Mouse (Mus musculus): ENCODE measurements at regions not wholly inside any gene's neighbourhood (a gene's known extent, or its start where the extent isn't known, plus 50 kb on each side); places are given as distances from the start of the nearest gene placed in this dataset.
A peak's percentile ranks its signal among the peaks of the same experiment; 100 is the strongest.
"Not testable (repeated sequence)": the region's sequence is repeated elsewhere in the genome, so short reads cannot be mapped to it uniquely, and the experiment has no call there.

DNA sequence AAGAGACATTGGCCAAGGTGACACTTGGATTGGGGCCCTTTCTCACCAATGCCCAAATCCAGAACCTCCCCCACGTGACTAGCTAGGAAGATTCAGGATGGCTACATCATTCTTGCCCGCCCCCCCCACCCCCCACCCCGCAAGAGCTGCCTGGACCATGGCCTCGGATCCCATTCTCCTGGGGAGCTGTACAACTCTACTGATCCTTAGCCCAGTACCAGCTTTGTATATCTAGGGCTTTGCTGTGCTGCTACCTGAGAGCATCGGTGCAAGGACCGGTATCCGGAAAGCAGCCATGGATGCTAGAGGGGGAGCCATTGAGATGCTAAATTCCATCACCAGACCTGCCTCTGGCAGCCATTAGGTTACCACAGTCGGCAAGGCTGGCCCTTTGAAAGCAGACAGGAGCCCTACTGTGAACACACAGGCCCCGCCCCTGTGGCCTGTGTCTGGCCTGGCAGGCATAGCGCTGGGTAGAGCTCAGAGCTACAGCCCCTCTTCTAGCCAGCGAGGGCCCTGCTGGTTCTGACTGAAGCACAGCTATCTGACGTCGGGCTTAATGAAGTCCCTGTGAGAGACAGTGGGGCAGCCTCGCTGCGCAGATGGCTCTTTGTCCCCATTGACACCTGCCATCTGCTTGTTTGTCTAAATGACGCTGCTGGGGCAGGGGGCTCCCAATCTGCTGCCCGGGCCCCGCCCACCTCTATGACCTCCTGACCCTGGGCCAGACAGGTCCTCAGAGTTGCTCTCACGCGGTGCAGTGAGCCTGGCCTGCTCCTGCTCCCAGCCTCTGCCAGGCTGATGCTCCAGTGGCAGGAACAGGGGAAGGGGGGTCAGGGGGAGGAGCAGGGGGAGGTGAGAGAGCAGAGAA lies 128.9 kb downstream of the Dll1 start:
- no peak for DNase-seq (ENCODE audit: low spot score in 2 of 2)

DNA sequence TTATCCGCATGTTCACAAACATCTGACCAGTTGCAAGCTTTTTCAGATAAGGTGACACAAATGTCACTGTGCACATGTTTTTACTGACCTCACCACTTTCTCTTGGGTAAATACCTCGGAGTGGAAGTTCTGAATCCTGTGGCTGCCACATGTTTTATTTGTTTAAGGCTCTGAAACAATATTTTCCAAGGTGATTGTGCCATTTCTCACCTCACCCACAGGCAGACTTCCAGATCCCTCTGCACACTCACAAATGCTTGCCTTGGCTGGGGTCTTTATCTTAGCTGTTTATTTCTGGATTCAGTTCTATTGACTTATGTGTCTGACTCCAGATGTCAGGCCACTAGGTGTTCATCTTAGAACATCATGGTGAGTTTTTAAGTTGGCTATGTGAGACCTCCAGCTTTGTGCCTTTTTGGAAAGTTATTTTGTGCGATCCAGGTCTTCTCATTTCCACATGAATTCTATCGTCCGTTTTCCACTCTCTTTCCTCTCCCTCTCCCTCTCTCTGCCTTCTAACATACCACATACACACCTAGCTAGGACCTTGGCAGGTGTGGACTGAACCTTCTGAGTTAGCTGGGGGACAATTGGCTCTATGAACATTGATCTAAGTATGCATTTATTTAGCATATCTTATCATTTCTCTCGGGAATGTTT lies 133.6 kb downstream of the Dll1 start:
- no peak for DNase-seq (ENCODE audit: low spot score in 2 of 2)

GRCm38 (mm10) chr17:15242356-15242755 lies 134.3 kb downstream of the Dll1 start:
- no peak for DNase-seq (ENCODE audit: low spot score in 2 of 2)

GRCm38 (mm10) chr17:15241491-15241890 lies 135.2 kb downstream of the Dll1 start:
- DNase-seq (ENCODE audit: low spot score in 2 of 2), result no peak

- not testable (repeated sequence) for DNase-seq (ENCODE audit: low spot score in 2 of 2)
Measured at GRCm38 (mm10) chr17:15240641-15241040, 136.0 kb downstream of the Dll1 start.

DNA sequence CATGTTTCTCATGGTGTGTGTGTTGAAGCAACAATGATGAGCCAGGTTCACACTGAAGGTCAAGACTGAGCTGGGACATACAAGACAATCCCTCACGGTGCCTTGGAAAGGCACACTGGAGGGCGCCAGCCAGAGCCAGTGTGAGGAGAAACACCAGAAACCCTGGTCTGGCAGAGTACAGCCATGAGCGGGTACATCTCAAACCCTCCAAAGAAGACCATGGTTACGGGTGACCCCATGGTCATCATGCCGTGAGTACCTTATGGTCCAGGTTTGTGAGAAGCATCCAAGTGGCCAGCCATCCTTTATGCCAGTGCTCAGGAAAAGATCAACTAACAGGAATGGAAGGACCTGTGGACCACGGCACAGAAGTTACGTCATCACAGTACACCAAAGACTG lies 136.7 kb downstream of the Dll1 start:
- DNase-seq (ENCODE audit: low spot score in 2 of 2), result no peak

- no peak for DNase-seq (ENCODE audit: low spot score in 2 of 2)
Measured at GRCm38 (mm10) chr17:15235041-15235440, 141.6 kb downstream of the Dll1 start.

GRCm38 (mm10) chr17:15231175-15231574 lies 145.5 kb downstream of the Dll1 start:
- no peak for DNase-seq (ENCODE audit: low spot score in 2 of 2)

DNA sequence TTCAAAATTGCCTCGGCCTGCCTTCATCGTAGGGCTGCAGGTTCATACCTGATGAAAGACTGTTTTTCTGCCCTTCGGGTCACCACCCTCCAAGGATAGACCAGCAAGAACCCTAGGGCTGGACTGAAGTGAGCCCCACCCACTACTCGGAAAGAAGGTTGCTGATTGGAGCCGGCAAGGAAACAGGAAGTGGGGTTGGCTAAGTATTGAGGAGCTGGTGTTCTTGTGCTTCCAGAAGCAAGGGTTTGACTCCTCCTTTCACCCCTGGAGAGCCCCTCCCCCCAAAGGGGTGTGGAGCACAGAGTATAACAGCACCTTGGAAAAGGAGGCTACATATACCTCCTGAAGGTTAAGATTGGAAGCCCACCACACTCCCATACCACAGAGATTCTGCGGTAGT lies 147.5 kb downstream of the Dll1 start:
- no peak for DNase-seq (ENCODE audit: low spot score in 2 of 2)

GRCm38 (mm10) chr17:15228077-15228476 lies 148.6 kb downstream of the Dll1 start:
- no peak for DNase-seq (ENCODE audit: low spot score in 2 of 2)

GRCm38 (mm10) chr17:15223826-15224225 lies 152.8 kb downstream of the Dll1 start:
- peak; percentile 45 to 58 for DNase-seq (ENCODE audit: low spot score in 2 of 2)

DNA sequence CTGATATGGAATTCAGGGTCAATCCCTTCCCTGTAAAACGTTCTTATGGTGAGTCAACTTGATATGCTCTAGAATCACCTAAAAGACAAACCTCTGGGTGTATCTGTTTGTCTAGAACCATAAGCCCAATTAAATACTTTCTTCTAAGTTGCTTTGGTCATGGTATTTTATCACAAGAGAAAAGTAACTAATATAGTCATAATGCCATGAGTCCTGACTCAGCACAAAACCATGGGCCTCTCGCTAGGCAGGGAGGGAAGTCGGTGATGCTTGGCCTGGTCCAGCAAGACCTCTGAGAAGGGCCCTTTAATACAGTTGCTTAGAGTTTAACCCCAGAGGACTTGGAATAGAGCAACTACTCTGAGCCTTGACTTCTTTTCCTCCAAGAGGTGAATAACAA lies 153.7 kb downstream of the Dll1 start:
- DNase-seq (ENCODE audit: low spot score in 2 of 2), result no peak

GRCm38 (mm10) chr17:15214157-15214685 lies 162.5 kb downstream of the Dll1 start:
- no peak for DNase-seq (ENCODE audit: low spot score in 2 of 2)

DNA sequence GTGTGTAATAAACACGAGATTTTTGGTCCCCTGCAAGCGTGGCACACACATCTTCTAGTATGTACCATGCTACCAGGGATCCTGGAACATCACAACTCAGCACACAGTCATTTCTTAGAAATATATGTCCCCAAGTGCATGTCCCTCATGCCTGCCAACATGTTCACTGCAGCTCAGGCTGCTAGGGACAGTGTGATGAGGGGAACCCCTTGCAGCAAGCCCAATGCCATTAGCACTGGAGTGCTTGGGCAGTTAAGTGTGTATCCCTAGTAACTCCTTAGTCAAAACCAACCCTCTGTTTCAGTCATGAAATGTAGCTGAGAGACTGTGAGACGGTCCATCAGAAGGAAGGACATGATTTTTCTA lies 167.5 kb upstream of the Gm3448 start:
- no peak for DNase-seq (ENCODE audit: low spot score in 2 of 2)

DNA sequence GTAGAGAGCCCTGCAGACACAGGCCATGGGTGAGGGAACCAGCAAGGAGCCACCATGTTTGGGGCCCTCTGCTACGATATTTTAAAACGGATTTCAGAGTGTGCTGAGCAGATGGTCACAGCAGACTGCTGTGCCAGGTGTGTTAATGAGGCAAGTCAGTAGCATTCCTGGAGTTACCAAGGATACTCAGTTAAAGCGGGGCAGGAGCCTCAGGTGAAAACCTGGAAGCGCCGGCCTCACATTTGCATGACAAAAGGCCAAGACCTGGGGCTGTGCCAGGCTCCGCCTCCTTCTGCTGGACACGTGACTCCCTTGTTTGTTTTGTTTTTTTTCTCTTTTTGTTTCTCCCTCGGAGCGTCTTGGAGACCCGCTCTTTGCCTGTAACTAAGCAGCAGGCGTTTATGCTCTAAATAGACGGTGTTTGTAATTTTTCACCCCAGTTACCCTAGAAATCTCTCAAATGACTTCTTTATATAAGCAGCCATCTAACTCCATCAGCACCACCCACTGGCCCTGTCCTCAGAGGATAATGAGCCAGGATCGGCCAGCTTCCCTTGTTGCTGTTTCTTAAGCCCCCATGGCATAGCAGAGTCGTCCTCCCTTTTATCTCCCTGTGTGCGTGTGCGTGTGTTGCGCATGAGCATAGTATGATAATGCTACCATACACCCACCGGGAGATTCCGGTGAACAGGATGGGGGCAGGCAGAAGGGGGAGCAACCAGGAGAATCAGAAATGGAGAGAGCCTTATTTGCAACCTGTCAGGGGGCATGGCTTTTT lies 166.9 kb upstream of the Gm3448 start:
- DNase-seq (ENCODE audit: low spot score in 2 of 2), result peak; percentile 42 to 64

DNA sequence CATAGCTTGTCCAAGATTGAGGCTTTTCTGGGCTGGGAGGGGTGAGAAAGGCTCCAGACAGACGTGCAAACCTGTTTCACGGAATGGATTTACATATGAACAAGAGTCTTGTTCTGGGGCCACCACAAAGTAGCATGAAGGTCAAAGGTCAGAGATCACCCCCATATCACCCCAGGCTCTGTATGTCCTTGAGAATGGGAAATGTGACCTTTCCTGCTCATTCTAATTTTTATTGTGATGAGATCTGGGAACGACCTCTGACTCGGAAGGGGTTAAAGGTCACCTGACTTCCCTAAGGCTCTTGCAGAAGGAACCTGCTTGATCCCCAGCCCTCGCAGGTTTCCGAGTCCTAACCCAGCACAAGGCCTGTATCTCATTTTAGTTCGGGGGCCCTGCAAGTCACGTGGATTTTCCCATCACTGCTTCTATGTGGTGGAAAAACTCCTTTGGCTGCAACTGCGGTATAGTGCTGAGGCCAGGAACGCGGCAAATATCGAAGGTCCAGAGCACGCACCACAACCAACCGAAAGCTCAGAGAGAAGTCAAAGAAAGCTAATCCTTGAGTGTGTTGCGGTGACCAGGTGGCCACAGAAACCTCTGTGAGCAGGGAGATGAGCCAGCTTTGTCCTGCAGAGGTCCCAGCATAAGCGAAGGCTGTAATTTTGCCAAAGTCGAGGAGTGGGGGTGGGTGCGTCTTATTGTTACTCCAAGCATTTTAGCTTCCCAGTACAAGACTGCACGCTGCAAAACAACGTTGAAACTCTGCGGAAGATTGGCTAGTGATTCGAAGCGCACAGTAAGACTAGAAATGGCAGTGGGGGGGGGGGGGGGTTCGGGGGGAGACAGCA lies 166.1 kb upstream of the Gm3448 start:
- DNase-seq (ENCODE audit: low spot score in 2 of 2), result no peak

DNA sequence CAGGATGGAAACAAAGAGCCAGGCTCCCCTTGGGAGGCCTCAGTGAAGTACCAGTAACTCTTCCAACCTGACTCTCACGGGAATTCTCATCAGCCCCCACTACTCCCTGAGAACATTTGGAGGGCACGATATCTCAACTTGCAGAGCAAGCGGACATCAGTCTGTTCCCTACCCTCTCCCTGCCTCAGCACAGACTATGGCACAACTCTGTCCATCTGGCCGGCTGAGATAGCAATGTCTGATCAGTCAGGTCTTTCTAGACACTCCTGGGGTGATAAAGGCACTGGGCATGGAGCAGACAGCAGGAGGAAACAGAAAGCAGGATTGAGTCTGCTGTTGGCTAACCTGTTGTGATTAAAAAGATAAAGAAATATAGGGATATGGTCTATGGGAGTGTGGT lies 164.5 kb upstream of the Gm3448 start:
- no peak for DNase-seq (ENCODE audit: low spot score in 2 of 2)

DNA sequence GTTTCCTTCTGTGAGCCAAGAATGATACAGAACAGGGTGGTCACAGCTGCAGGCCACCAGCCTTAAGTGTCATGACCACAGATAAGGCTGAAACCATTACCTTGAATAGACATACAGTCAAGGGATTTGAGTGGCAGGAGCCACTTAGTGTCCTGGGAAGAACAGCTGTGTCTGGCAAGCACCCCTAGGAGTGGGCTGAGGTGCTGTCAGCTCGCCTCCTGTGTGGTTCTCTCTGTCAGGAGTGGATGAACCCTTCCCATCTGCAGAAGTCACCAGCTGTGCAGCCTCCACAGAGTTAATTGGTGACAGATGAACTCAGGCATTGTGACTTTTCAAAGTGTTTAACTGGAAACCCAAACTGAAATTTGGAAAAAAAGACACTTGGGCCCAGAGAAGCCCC lies 163.2 kb upstream of the Gm3448 start:
- no peak for DNase-seq (ENCODE audit: low spot score in 2 of 2)

DNA sequence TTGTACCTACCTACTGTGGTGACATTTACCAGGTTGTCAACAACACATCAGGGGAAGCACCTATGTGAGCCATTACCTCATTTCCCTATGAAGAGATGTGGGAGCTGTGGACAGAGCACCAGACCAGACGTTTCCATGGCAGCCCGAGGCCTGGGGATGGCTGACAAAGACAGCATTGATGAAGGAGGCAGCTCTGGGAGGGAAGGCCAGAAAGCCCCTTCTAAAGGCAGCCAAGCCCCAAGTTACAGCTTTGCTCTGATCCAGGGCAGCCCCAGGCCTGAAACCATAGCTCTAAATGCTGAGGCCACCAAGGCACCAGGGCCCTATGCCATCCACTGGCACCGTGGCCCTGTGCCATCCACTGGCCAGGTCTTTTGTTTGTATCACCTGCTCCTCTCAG lies 157.9 kb upstream of the Gm3448 start:
- DNase-seq (ENCODE audit: low spot score in 2 of 2), result no peak

DNA sequence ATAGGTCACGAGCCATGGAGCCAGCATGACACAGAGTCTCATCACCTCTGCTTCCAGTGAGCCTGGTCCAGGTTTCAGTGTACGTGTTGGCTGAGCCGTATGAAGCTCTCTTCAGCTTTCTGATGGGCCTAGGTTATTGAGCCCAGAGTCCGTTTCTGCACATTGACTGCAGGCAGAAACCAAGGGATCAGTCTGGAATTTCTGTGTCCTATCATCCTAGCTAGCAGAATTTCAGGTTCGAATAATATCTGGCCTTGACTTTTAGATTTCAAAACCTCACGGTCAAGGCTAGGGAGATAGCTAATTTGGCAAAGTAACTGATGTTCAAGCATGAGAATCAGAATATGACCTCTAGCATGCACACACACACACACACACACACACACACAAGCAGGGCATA lies 156.0 kb upstream of the Gm3448 start:
- no peak for DNase-seq (ENCODE audit: low spot score in 2 of 2)

DNA sequence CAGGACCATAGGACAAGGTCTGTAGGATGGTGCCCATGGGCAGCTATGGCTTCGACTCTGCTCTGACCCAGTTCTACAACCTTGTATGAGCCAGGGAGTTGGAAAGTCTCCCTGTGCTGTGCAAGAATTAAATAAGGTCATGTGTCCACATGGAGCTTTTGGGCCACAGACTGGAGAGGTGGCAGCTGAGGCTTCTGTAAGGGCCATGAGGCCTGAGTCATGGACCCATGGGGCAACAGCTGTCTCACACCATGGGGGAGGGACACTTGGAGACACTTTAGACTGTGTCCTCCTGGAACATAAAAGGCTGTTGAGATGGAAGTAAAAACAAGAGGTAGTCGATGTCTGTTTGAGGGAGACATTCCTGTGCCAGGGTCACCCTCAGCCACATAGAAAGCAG lies 154.5 kb upstream of the Gm3448 start:
- no peak for DNase-seq (ENCODE audit: low spot score in 2 of 2)
